Comparison of ENCODE assay signal across 14 mouse cellular contexts in genomic region chr17:80130718-80131430, GRCm38 (mm10). TPM values are rescaled to one million over a fixed set of nuclear protein-coding genes. Genes with fewer than 3 reads are reported as not detected.
DNase-seq lines count a peak whose midpoint lies in the region; ATAC-seq lines count a peak whose summit lies in the region.
"Had no signal": no experiment of that assay in that cellular context is flagged by ENCODE, and none has a peak within 500 bp of the region (broad histone marks: within the 10 kb centered on the region; RNA-seq: fewer than 3 reads in every experiment).

No protein-coding gene starts in this region.

- no peak for ATAC-seq in heart, embryonic 14.5 days (ENCODE audit: insufficient number of reproducible peaks, insufficient read depth, low FRiP score, low read depth)
- no peak for ATAC-seq in heart, embryonic 12.5 days (ENCODE audit: insufficient number of reproducible peaks, low FRiP score)
- no peak for ATAC-seq in intestine, embryonic 16.5 days

- peak; percentile 23 for DNase-seq in thymus, postnatal 25 days
- no peak for DNase-seq in thymus, adult 18-20 months
- no peak for DNase-seq in lung, postnatal 25 days (ENCODE audit: low spot score)
- no peak for DNase-seq in layer of hippocampus, adult 8-10 months (ENCODE audit: low spot score in 2 of 2)
- no peak for DNase-seq in adrenal gland, postnatal 10 days
- DNase-seq: adrenal gland, postnatal 25 days; cerebellum, adult 18-20 months; lung, postnatal 36 days; right cerebral cortex, postnatal 25 days had no signal

- peak overlapping the region; percentile 53 to 64 for H3K27ac ChIP-seq in heart, embryonic 14.5 days (replicated peaks in 1 of 2; ENCODE audit: control insufficient read depth in 1 of 2, insufficient read depth in 1 of 2, low read depth in 2 of 2, low read length in 2 of 2)
- H3K27ac ChIP-seq in heart, embryonic 12.5 days (ENCODE audit: poor library complexity, severe bottlenecking) = no peak overlapping the region
- H3K27ac ChIP-seq in intestine, embryonic 16.5 days (ENCODE audit: low read length) = peak overlapping the region; percentile 61
- H3K27ac ChIP-seq: limb, embryonic 12.5 days; neural tube, embryonic 15.5 days had no signal

- H3K4me1 ChIP-seq in heart, embryonic 14.5 days (ENCODE audit: control insufficient read depth in 2 of 2, insufficient read depth in 2 of 2, low read length in 2 of 2) = peaks cover 9 to 21% of the 10 kb centered on the region in 2 experiments; a peak in 3 of 4 replicates
- H3K4me1 ChIP-seq in heart, embryonic 12.5 days (replicated peaks) = peaks cover 20% of the 10 kb centered on the region
- peaks cover 2% of the 10 kb centered on the region; the same call in 1 of the 2 replicates for H3K4me1 ChIP-seq in intestine, embryonic 16.5 days (ENCODE audit: control insufficient read depth, insufficient read depth, low read length)

- 51% methylated on average over 9 of the region's 9 CpGs for WGBS in heart, embryonic 14.5 days
- 57% methylated on average over 9 of the region's 9 CpGs for WGBS in heart, embryonic 12.5 days
- 62% methylated on average over 9 of the region's 9 CpGs for WGBS in intestine, embryonic 16.5 days

- H3K4me3 ChIP-seq in heart, embryonic 14.5 days (ENCODE audit: control insufficient read depth in 1 of 2, insufficient read depth in 1 of 2, low read depth in 1 of 2, low read length in 2 of 2) = no peak overlapping the region
- no peak overlapping the region for H3K4me3 ChIP-seq in heart, embryonic 12.5 days
- H3K4me3 ChIP-seq in intestine, embryonic 16.5 days (ENCODE audit: low read length) = no peak overlapping the region
- H3K4me3 ChIP-seq: limb, embryonic 12.5 days; neural tube, embryonic 15.5 days had no signal

- H3K9me3 ChIP-seq in heart, embryonic 14.5 days (ENCODE audit: control insufficient read depth, low read length) = no peaks in the 10 kb centered on the region
- no peaks in the 10 kb centered on the region for H3K9me3 ChIP-seq in heart, embryonic 12.5 days (replicated peaks)
- no peaks in the 10 kb centered on the region for H3K9me3 ChIP-seq in intestine, embryonic 16.5 days (ENCODE audit: control insufficient read depth, low read length)
- H3K9me3 ChIP-seq: limb, embryonic 12.5 days; neural tube, embryonic 15.5 days had no signal

- H3K27me3 ChIP-seq in heart, embryonic 14.5 days (ENCODE audit: control insufficient read depth, insufficient read depth, low read length) = no peaks in the 10 kb centered on the region
- 0 out of 2 replicates have a peak, but pooled peaks cover 3% of the 10 kb centered on the region for H3K27me3 ChIP-seq in heart, embryonic 12.5 days (replicated peaks)
- H3K27me3 ChIP-seq in intestine, embryonic 16.5 days (replicated peaks; ENCODE audit: control insufficient read depth, insufficient read depth, low read length) = no peaks in the 10 kb centered on the region
- H3K27me3 ChIP-seq: limb, embryonic 12.5 days; neural tube, embryonic 15.5 days had no signal

- peak overlapping the region; percentile 43 for H3K4me2 ChIP-seq in heart, embryonic 14.5 days (ENCODE audit: low read length)
- H3K4me2 ChIP-seq in heart, embryonic 12.5 days = no peak overlapping the region
- H3K4me2 ChIP-seq in intestine, embryonic 16.5 days (ENCODE audit: low read depth, low read length) = no peak overlapping the region
- H3K4me2 ChIP-seq: limb, embryonic 12.5 days; neural tube, embryonic 15.5 days had no signal

- H3K9ac ChIP-seq in heart, embryonic 14.5 days (ENCODE audit: low read length) = no peak overlapping the region
- H3K9ac ChIP-seq in heart, embryonic 12.5 days = no peak overlapping the region
- H3K9ac ChIP-seq in intestine, embryonic 16.5 days (ENCODE audit: low read depth, low read length) = no peak overlapping the region
- H3K9ac ChIP-seq: limb, embryonic 12.5 days; neural tube, embryonic 15.5 days had no signal

- H3K36me3 ChIP-seq in heart, embryonic 14.5 days (ENCODE audit: control insufficient read depth, insufficient read depth, low read length) = no peaks in the 10 kb centered on the region
- H3K36me3 ChIP-seq in heart, embryonic 12.5 days = no peaks in the 10 kb centered on the region
- no peaks in the 10 kb centered on the region for H3K36me3 ChIP-seq in intestine, embryonic 16.5 days (ENCODE audit: control insufficient read depth, insufficient read depth, low read length)
- H3K36me3 ChIP-seq: limb, embryonic 12.5 days; neural tube, embryonic 15.5 days had no signal

RNA-seq across cellular contexts. Expression of gene Galm, which starts 3.6 kb away (rescaled TPM):
- 10.7 and 13.7 TPM in 2 replicates for polyA plus RNA-seq in heart, embryonic 14.5 days (2014; fragmentation: Nextera tagmentation; extraction: Ambion mirVana)
- polyA plus RNA-seq in heart, embryonic 12.5 days (2016; fragmentation: Nextera tagmentation; extraction: Ambion mirVana) = 10.0 TPM in 2 replicates
- 101 and 113 TPM in 2 replicates for polyA plus RNA-seq in intestine, embryonic 16.5 days (2015; fragmentation: Nextera tagmentation; extraction: Ambion mirVana)
- 1 to 10 TPM; 4.4 to 5.4 (median 4.9) TPM for total RNA-seq in layer of hippocampus, adult 8-10 months (2022)
- 10 to 100 TPM; 24.7 to 32.1 TPM for total RNA-seq in adrenal gland, postnatal 10 days (2021)
